Mouse (Mus musculus) cortical plate, adult 2 months (tissue): ENCODE measurements around the gene Cd24a. TPM values are rescaled to one million over a fixed set of nuclear protein-coding genes. Genes with fewer than 3 reads are reported as not detected.

Experiments used
- H3K27ac ChIP-seq: fragments of 200-500 bp; 2 replicates; pipeline ENCODE4 v1.5.1; 2012; ENCODE audit warnings: low read length, control low read depth, inconsistent platforms; ENCODE audit not compliant: insufficient read depth
- H3K4me1 ChIP-seq: fragments of 200-500 bp; 2 replicates; pipeline ENCODE4 v1.6.1; 2011; ENCODE audit warnings: low read length; ENCODE audit not compliant: control insufficient read depth, insufficient read depth
- H3K4me3 ChIP-seq: fragments of 200-500 bp; 2 replicates; pipeline ENCODE4 v1.5.1; 2011; ENCODE audit warnings: mild to moderate bottlenecking, low read length, control low read depth; ENCODE audit not compliant: insufficient read depth
- CTCF ChIP-seq: fragments of 200-500 bp; IDR thresholded peaks from 2 replicates; pipeline ENCODE4 v1.5.1; 2011; ENCODE audit warnings: mild to moderate bottlenecking, control low read depth, low read length; ENCODE audit not compliant: insufficient read depth; ENCODE audit errors: extremely low read depth
- POLR2A ChIP-seq: fragments of 200-500 bp; IDR thresholded peaks from 2 replicates; pipeline ENCODE4 v1.6.1; 2011; ENCODE audit warnings: mild to moderate bottlenecking, low read length, control low read depth; ENCODE audit not compliant: insufficient read depth; ENCODE audit errors: extremely low read depth
- polyA plus RNA-seq: library from polyadenylated mRNA; depleted of rRNA; stranded (reverse); fragments of >200 nt; gene quantifications from 2 replicates; pipeline ENCODE4 v1.2.3, GENCODE M21; 2012

Cd24a gene
- polyA plus RNA-seq, 1 experiment = 13.5 TPM

- TF ChIP-seq POLR2A (no peak), CTCF (no peak)
- Histone ChIP-seq H3K27ac (no peak overlapping the region), H3K4me1 (no peaks in the 10 kb centered on the region), H3K4me3 (no peak overlapping the region)
Measured at GRCm38 (mm10) chr10:43601511-43602396, 23.7 kb downstream of the Cd24a start.

GRCm38 (mm10) chr10:43603975-43604686 is 26.0 kb downstream of the Cd24a start:
- no peak for TF ChIP-seq POLR2A
- no peak for TF ChIP-seq CTCF
- Histone ChIP-seq H3K4me3 (no peak overlapping the region), H3K4me1 (no peaks in the 10 kb centered on the region), H3K27ac (no peak overlapping the region)

GRCm38 (mm10) chr10:43604687-43605250 is 26.7 kb downstream of the Cd24a start:
- TF ChIP-seq CTCF (no peak), POLR2A (no peak)
- no peaks in the 10 kb centered on the region for H3K4me1 ChIP-seq

GRCm38 (mm10) chr10:43605901-43606300 is 27.8 kb downstream of the Cd24a start:
- Histone ChIP-seq H3K4me1 (no peaks in the 10 kb centered on the region), H3K4me3 (no peak overlapping the region), H3K27ac (no peak overlapping the region)
- TF ChIP-seq CTCF (no peak), POLR2A (no peak)

More at GRCm38 (mm10) chr10:43604687-43605250, 26.7 kb downstream of the Cd24a start:
- Histone ChIP-seq H3K27ac (no peak overlapping the region), H3K4me3 (no peak overlapping the region)

- Histone ChIP-seq H3K27ac (no peak overlapping the region), H3K4me1 (no peaks in the 10 kb centered on the region), H3K4me3 (no peak overlapping the region)
- TF ChIP-seq CTCF (no peak), POLR2A (no peak)
Measured at GRCm38 (mm10) chr10:43609507-43609906, 31.4 kb downstream of the Cd24a start.

- no peak overlapping the region for H3K4me3 ChIP-seq
- H3K27ac ChIP-seq = no peak overlapping the region
- no peaks in the 10 kb centered on the region for H3K4me1 ChIP-seq
- TF ChIP-seq POLR2A = no peak
- no peak for TF ChIP-seq CTCF
Measured at GRCm38 (mm10) chr10:43609958-43610357, 31.9 kb downstream of the Cd24a start.

GRCm38 (mm10) chr10:43611081-43611480 is 33.0 kb downstream of the Cd24a start:
- Histone ChIP-seq H3K27ac (no peak overlapping the region), H3K4me1 (no peaks in the 10 kb centered on the region), H3K4me3 (no peak overlapping the region)
- no peak for TF ChIP-seq CTCF
- no peak for TF ChIP-seq POLR2A

GRCm38 (mm10) chr10:43619059-43619531 is 41.0 kb downstream of the Cd24a start:
- TF ChIP-seq POLR2A = no peak
- TF ChIP-seq CTCF = no peak
- no peaks in the 10 kb centered on the region for H3K4me1 ChIP-seq
- no peak overlapping the region for H3K4me3 ChIP-seq
- H3K27ac ChIP-seq = no peak overlapping the region

GRCm38 (mm10) chr10:43619939-43620338 is 41.9 kb downstream of the Cd24a start:
- H3K27ac ChIP-seq = no peak overlapping the region
- no peak overlapping the region for H3K4me3 ChIP-seq
- H3K4me1 ChIP-seq = no peaks in the 10 kb centered on the region
- no peak for TF ChIP-seq CTCF
- no peak for TF ChIP-seq POLR2A

GRCm38 (mm10) chr10:43623510-43623909 is 45.4 kb downstream of the Cd24a start:
- H3K27ac ChIP-seq = no peak overlapping the region
- H3K4me3 ChIP-seq = no peak overlapping the region
- no peaks in the 10 kb centered on the region for H3K4me1 ChIP-seq
- no peak for TF ChIP-seq CTCF
- TF ChIP-seq POLR2A = no peak
